Mouse (Mus musculus) CH12.LX (cell line): ENCODE results near the gene Rae1. TPM values are rescaled to one million over a fixed set of nuclear protein-coding genes. Genes with fewer than 3 reads are reported as not detected.

ENCODE experiments used
- DNase-seq: peaks from one replicate; pipeline ENCODE4 v3.0.0-alpha.2; 2013; ENCODE audit errors: extremely low read depth
- H3K27ac ChIP-seq: 2 replicates; pipeline ENCODE4 v1.5.1; 2012; ENCODE audit warnings: low read depth, mild to moderate bottlenecking, control low read depth, moderate library complexity; ENCODE audit not compliant: insufficient read depth
- H3K27me3 ChIP-seq: replicated peaks from 2 replicates; pipeline ENCODE3; 2012; ENCODE audit warnings: inconsistent platforms
- H3K36me3 ChIP-seq, 2 experiments: replicated peaks in 1 of 2; 2 replicates each; pipeline versions ENCODE3 to v1.6.1; 2012; ENCODE audit warnings: inconsistent platforms in 1 of 2, low read length in 1 of 2, mild to moderate bottlenecking in 1 of 2, mixed read lengths in 1 of 2, moderate library complexity in 1 of 2; ENCODE audit not compliant: control insufficient read depth in 1 of 2, insufficient read depth in 1 of 2
- H3K4me1 ChIP-seq, 2 experiments: 2 replicates each; pipeline ENCODE4 v1.6.1; 2012; ENCODE audit warnings: inconsistent platforms in 1 of 2, moderate library complexity in 1 of 2; ENCODE audit not compliant: insufficient read depth in 2 of 2, control insufficient read depth in 1 of 2
- H3K4me2 ChIP-seq: 2 replicates; pipeline ENCODE4 v1.6.1; 2012; ENCODE audit warnings: low read depth, mild to moderate bottlenecking, control low read depth; ENCODE audit not compliant: poor library complexity, insufficient read depth, severe bottlenecking
- H3K4me3 ChIP-seq, 3 experiments: fragments of 150-350 bp in 1 of 3; sonication (generic) in 1 of 3; replicated peaks in 1 of 3; 2 replicates each; pipeline versions ENCODE3 to v1.5.1; 2011 to 2012; ENCODE audit warnings: low read depth in 2 of 3, low read length in 2 of 3, mild to moderate bottlenecking in 2 of 3, moderate library complexity in 2 of 3, control low read depth in 1 of 3, improper control_type of control experiment in 1 of 3, inconsistent platforms in 1 of 3, mixed read lengths in 1 of 3; ENCODE audit not compliant: poor library complexity in 1 of 3
- H3K79me2 ChIP-seq: replicated peaks from 2 replicates; pipeline ENCODE4 v1.6.1; 2012; ENCODE audit warnings: mild to moderate bottlenecking, moderate library complexity; ENCODE audit not compliant: control insufficient read depth, poor library complexity, insufficient read depth, severe bottlenecking; ENCODE audit errors: extremely low read depth
- H3K9ac ChIP-seq: 2 replicates; pipeline ENCODE4 v1.6.1; 2012; ENCODE audit warnings: low read depth, mild to moderate bottlenecking, control low read depth, moderate library complexity; ENCODE audit not compliant: insufficient read depth
- H3K9me3 ChIP-seq: replicated peaks from 2 replicates; pipeline ENCODE3; 2012; ENCODE audit warnings: low read length, inconsistent platforms, mixed read lengths
- CHD1 ChIP-seq: IDR thresholded peaks from 2 replicates; pipeline ENCODE4 v1.6.1; 2012; ENCODE audit warnings: low read depth, low read length, improper control_type of control experiment, inconsistent platforms
- ETS1 ChIP-seq: conservative IDR thresholded peaks from 2 replicates; pipeline ENCODE4 v1.6.1; 2012; ENCODE audit warnings: low read depth, mild to moderate bottlenecking, inconsistent platforms, low read length, improper control_type of control experiment, moderate library complexity
- GABPA ChIP-seq: IDR thresholded peaks from 2 replicates; pipeline ENCODE4 v1.6.1; 2012; ENCODE audit warnings: low read depth, low read length, improper control_type of control experiment, inconsistent platforms; ENCODE audit not compliant: insufficient replicate concordance
- HCFC1 ChIP-seq: IDR thresholded peaks from 2 replicates; pipeline ENCODE4 v1.6.1; 2012; ENCODE audit warnings: low read depth, mild to moderate bottlenecking, inconsistent platforms, low read length, improper control_type of control experiment
- IRF4 ChIP-seq: IDR thresholded peaks from 2 replicates; pipeline ENCODE4 v1.6.1; 2014; ENCODE audit warnings: low read depth, mild to moderate bottlenecking, inconsistent platforms, low read length, improper control_type of control experiment
- JUN ChIP-seq: IDR thresholded peaks from 2 replicates; pipeline ENCODE4 v1.6.1; 2011; ENCODE audit warnings: low read depth, mild to moderate bottlenecking, low read length, improper control_type of control experiment, moderate library complexity; ENCODE audit not compliant: insufficient read depth
- MAFK ChIP-seq: IDR thresholded peaks from 2 replicates; pipeline ENCODE4 v1.6.1; 2011; ENCODE audit warnings: low read length, improper control_type of control experiment; ENCODE audit not compliant: insufficient replicate concordance
- MXI1 ChIP-seq: IDR thresholded peaks from 2 replicates; pipeline ENCODE4 v1.6.1; 2011; ENCODE audit warnings: mild to moderate bottlenecking, low read depth, low read length, improper control_type of control experiment
- MYC ChIP-seq: IDR thresholded peaks from 2 replicates; pipeline ENCODE4 v1.6.1; 2011; ENCODE audit warnings: low read depth, mild to moderate bottlenecking, improper control_type of control experiment, low read length
- NELFE ChIP-seq: IDR thresholded peaks from 2 replicates; pipeline ENCODE4 v1.6.1; 2011; ENCODE audit warnings: low read depth, low read length, improper control_type of control experiment
- PAX5 ChIP-seq: IDR thresholded peaks from 2 replicates; pipeline ENCODE4 v1.6.1; 2012; ENCODE audit warnings: low read length, inconsistent platforms, mixed read lengths
- POLR2AphosphoS2 ChIP-seq: IDR thresholded peaks from 2 replicates; pipeline ENCODE4 v1.6.1; 2011; ENCODE audit warnings: low read depth, low read length, improper control_type of control experiment
- SIN3A ChIP-seq: IDR thresholded peaks from 2 replicates; pipeline ENCODE4 v1.6.1; 2012; ENCODE audit warnings: low read length, improper control_type of control experiment, inconsistent platforms
- SMC3 ChIP-seq: IDR thresholded peaks from 2 replicates; pipeline ENCODE4 v1.6.1; 2011; ENCODE audit warnings: low read depth, low read length, improper control_type of control experiment
- TBP ChIP-seq: conservative IDR thresholded peaks from 2 replicates; pipeline ENCODE4 v1.6.1; 2011; ENCODE audit warnings: low read depth, low read length, improper control_type of control experiment
- TCF12 ChIP-seq: IDR thresholded peaks from 2 replicates; pipeline ENCODE4 v1.6.1; 2014; ENCODE audit warnings: low read depth, mild to moderate bottlenecking, inconsistent platforms, low read length, improper control_type of control experiment
- USF2 ChIP-seq: conservative IDR thresholded peaks from 2 replicates; pipeline ENCODE4 v1.6.1; 2011; ENCODE audit warnings: low read depth, low read length, improper control_type of control experiment
- ZC3H11A ChIP-seq: IDR thresholded peaks from 2 replicates; pipeline ENCODE4 v1.6.1; 2012; ENCODE audit warnings: low read depth, mild to moderate bottlenecking, inconsistent platforms, low read length, improper control_type of control experiment
- dilution Hi-C: fragments of 300-500 bp; cut with MboI; formaldehyde crosslinking; loops from 2 replicates; pipeline ENCODE4 v1.14.3; 2020; ENCODE audit warnings: low sequenced_read_pairs; ENCODE audit not compliant: extremely low pct_unique_long_range_greater_than_20kb, extremely low pct_ligation_motif_present
- in situ Hi-C: fragments of 300-500 bp; cut with MboI; formaldehyde crosslinking; loops from 3 replicates; pipeline ENCODE4 v1.14.3; 2019; ENCODE audit warnings: low sequenced_read_pairs, low pct_ligation_motif_present, low pct_unique_long_range_greater_than_20kb, mixed read lengths
- polyA plus RNA-seq: library from polyadenylated mRNA; unstranded; fragments of >175 nt; gene quantifications from 2 replicates; pipeline ENCODE4 v1.2.1, GENCODE M21; 2012; ENCODE audit warnings: low read depth; ENCODE audit not compliant: insufficient read length
- total RNA-seq, 2 experiments: library from RNA; depleted of rRNA; stranded (reverse); fragments of 300-350 nt in 1 of 2; fragments of >200 nt in 1 of 2; gene quantifications; 2 replicates each; pipeline ENCODE4 v1.2.3; 2012 to 2014

Gene Rae1
- total and polyA plus RNA-seq, 3 experiments, result 86.3 to 114 (median 95.0) TPM

- Histone ChIP-seq H3K79me2 (no peaks in the 10 kb centered on the region), H3K27ac (no peak overlapping the region), H3K4me2 (no peak overlapping the region), H3K4me1 (peaks cover 0 to 21% of the 10 kb centered on the region in 2 experiments; a peak in 2 of 4 replicates), H3K27me3 (no peaks in the 10 kb centered on the region), H3K4me3 (no peak overlapping the region), H3K36me3 (peaks cover 90 to 98% of the 10 kb centered on the region in 2 experiments), H3K9me3 (no peaks in the 10 kb centered on the region), H3K9ac (no peak overlapping the region)
- dilution Hi-C loops (no loop called here), in situ Hi-C loops (loop anchor here (25.0 kb wide), 1 partner anchor 152 kb away; the partner anchor contains the start of gene Pck1)
- no peak for TF ChIP-seq MAFK
- no peak for TF ChIP-seq TBP
- no peak for TF ChIP-seq USF2
- no peak for TF ChIP-seq TCF12
- no peak for TF ChIP-seq HCFC1
- TF ChIP-seq PAX5, result no peak
- TF ChIP-seq SIN3A, result no peak
- no peak for TF ChIP-seq CHD1
- TF ChIP-seq GABPA, result no peak
- no peak for TF ChIP-seq MXI1
- no peak for DNase-seq
Measured at GRCm38 (mm10) chr2:173010220-173010717, 10.4 kb downstream of the Rae1 start.

DNA sequence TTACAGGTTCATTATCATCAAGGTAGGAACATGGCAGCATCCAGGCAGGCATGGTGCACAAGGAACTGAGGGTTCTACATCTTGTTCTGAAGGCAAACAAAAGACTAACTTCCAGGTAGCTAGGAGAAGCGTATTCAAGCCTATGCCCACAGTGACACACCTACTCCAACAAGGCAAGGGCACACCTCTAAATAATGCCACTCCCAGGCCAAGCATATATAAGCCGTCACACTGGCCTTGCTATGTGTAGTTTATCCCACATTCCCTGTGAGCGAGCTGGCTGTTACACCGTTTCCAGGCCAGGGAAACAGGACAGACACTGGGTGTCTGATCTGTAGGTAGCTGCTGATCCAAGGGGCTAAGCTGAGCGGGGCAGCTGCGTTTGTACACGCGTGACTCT is 11.5 kb downstream of the Rae1 start:
- H3K4me2 ChIP-seq, result no peak overlapping the region
- DNase-seq, result no peak
- TF ChIP-seq JUN (no peak), ETS1 (no peak), POLR2AphosphoS2 (no peak), MAFK (no peak), IRF4 (no peak), ZC3H11A (no peak), USF2 (no peak), NELFE (no peak), SMC3 (no peak), CHD1 (no peak), MYC (no peak)
- TF ChIP-seq, all 38 proteins: peak for 0
- Histone ChIP-seq H3K4me1 (peaks cover 0 to 21% of the 10 kb centered on the region in 2 experiments; a peak in 2 of 4 replicates), H3K9me3 (no peaks in the 10 kb centered on the region), H3K27ac (no peak overlapping the region), H3K27me3 (no peaks in the 10 kb centered on the region), H3K36me3 (peaks cover 94 to 100% of the 10 kb centered on the region in 2 experiments), H3K9ac (no peak overlapping the region), H3K79me2 (no peaks in the 10 kb centered on the region), H3K4me3 (no peak overlapping the region)
- in situ Hi-C loops, result loop anchor here (25.0 kb wide), 1 partner anchor 151 kb away; the partner anchor contains the start of gene Pck1
- dilution Hi-C loops, result no loop called here
